Mouse (Mus musculus) midbrain, embryonic 13.5 days (tissue): ENCODE results near the gene Tmem82. TPM values are rescaled to one million over a fixed set of nuclear protein-coding genes. Genes with fewer than 3 reads are reported as not detected.

Experiments
- ATAC-seq: fragments of 200-750 bp; cut with Nextera tagmentation; 2 replicates; pipeline ENCODE4 v1.8.0; 2017; ENCODE audit warnings: mild to moderate bottlenecking, moderate TSS enrichment, moderate library complexity
- H3K27ac ChIP-seq: fragments of 300-500 bp; sonication (generic); 2 replicates; pipeline ENCODE4 v1.5.1; 2015; ENCODE audit warnings: inconsistent platforms, mild to moderate bottlenecking, moderate library complexity
- H3K27me3 ChIP-seq: fragments of 300-500 bp; sonication (generic); 2 replicates; pipeline ENCODE4 v1.6.1; 2015; ENCODE audit warnings: mild to moderate bottlenecking, inconsistent platforms
- H3K36me3 ChIP-seq: fragments of 300-500 bp; sonication (generic); 2 replicates; pipeline ENCODE4 v1.6.1; 2015; ENCODE audit warnings: mild to moderate bottlenecking, inconsistent platforms
- H3K4me1 ChIP-seq: fragments of 300-500 bp; sonication (generic); replicated peaks from 2 replicates; pipeline ENCODE4 v1.6.1; 2015; ENCODE audit warnings: inconsistent platforms
- H3K4me2 ChIP-seq: fragments of 300-500 bp; sonication (generic); replicated peaks from 2 replicates; pipeline ENCODE4 v1.6.1; 2015; ENCODE audit warnings: moderate library complexity, mild to moderate bottlenecking, inconsistent platforms
- H3K4me3 ChIP-seq: fragments of 300-500 bp; sonication (generic); replicated peaks from 2 replicates; pipeline ENCODE4 v1.5.1; 2015; ENCODE audit warnings: mild to moderate bottlenecking, inconsistent platforms
- H3K9ac ChIP-seq: fragments of 300-500 bp; sonication (generic); replicated peaks from 2 replicates; pipeline ENCODE4 v1.6.1; 2015; ENCODE audit warnings: mild to moderate bottlenecking, inconsistent platforms
- H3K9me3 ChIP-seq: fragments of 300-500 bp; sonication (generic); 2 replicates; pipeline ENCODE4 v1.6.1; 2016; ENCODE audit warnings: mild to moderate bottlenecking, inconsistent platforms
- WGBS: fragments of 180-500 bp; shearing (Covaris S2); methylation state at CpG from one replicate; pipeline ENCODE4 v1.1.7; 2015; 5-methylcytosine and 5-hydroxymethylcytosine counted together
- polyA plus RNA-seq: library from polyadenylated mRNA; unstranded; fragments of >200 nt; fragmentation: Nextera tagmentation; extraction: Ambion mirVana; gene quantifications from 2 replicates; pipeline ENCODE4 v1.2.1, GENCODE M21; 2015

Gene Tmem82
- polyA plus RNA-seq, result 0.10 and 0.27 TPM in 2 replicates

- Histone ChIP-seq H3K4me1 (peaks cover 11% of the 10 kb centered on the region), H3K4me2 (peak within 1 kb of the TSS; percentile 46), H3K36me3 (no peaks in the 10 kb centered on the region), H3K9ac (no peak within 1 kb of the TSS), H3K9me3 (no peaks in the 10 kb centered on the region), H3K4me3 (peak within 1 kb of the TSS; percentile 11; the same call in 1 of the 2 replicates), H3K27ac (no peak within 1 kb of the TSS), H3K27me3 (0 out of 2 replicates have a peak, but pooled peaks cover 12% of the 10 kb centered on the region)
- WGBS, result 29% methylated on average over 20 of the region's 20 CpGs
- peak; percentile 39; the same call in 1 of the 2 replicates for ATAC-seq
These were observed at the start of gene Tmem82 for GRCm38 (mm10) chr4:141618565-141619243. Gene Tmem82 (minus strand): TSS chr4:141618633.

GRCm38 (mm10) chr4:141664799-141665198 lies 46.4 kb upstream of the Tmem82 start, which contains the start of gene Plekhm2:
Gene Plekhm2 (minus strand): TSS chr4:141664899.
- Histone ChIP-seq H3K4me1 (peaks cover 24% of the 10 kb centered on the region), H3K36me3 (peaks cover 10% of the 10 kb centered on the region), H3K9me3 (no peaks in the 10 kb centered on the region), H3K27me3 (no peaks in the 10 kb centered on the region), H3K4me3 (peak within 1 kb of the TSS; percentile 87), H3K9ac (peak within 1 kb of the TSS; percentile 94), H3K4me2 (peak within 1 kb of the TSS; percentile 92), H3K27ac (peak within 1 kb of the TSS; percentile 74)
- WGBS, result 76% methylated on average over 8 of the region's 8 CpGs
- 0 out of 2 replicates have a peak, but pooled peaks have one; percentile 2 for ATAC-seq

- Histone ChIP-seq H3K36me3 (peaks cover 15% of the 10 kb centered on the region), H3K9ac (peak overlapping the region; percentile 94), H3K27me3 (no peaks in the 10 kb centered on the region), H3K27ac (peak overlapping the region; percentile 74), H3K4me1 (peaks cover 24% of the 10 kb centered on the region), H3K4me3 (peak overlapping the region; percentile 87), H3K9me3 (no peaks in the 10 kb centered on the region), H3K4me2 (peak overlapping the region; percentile 92)
- ATAC-seq, result peak; percentile 84
- WGBS, result under 1% methylated on average over 60 of the region's 60 CpGs
These were observed 45.7 kb upstream of the Tmem82 start for GRCm38 (mm10) chr4:141664011-141664745.

GRCm38 (mm10) chr4:141663122-141663931 lies 44.9 kb upstream of the Tmem82 start:
- peak; percentile 35 for ATAC-seq
- Histone ChIP-seq H3K36me3 (peaks cover 17% of the 10 kb centered on the region), H3K27me3 (no peaks in the 10 kb centered on the region), H3K4me2 (peak overlapping the region; percentile 92), H3K9ac (peak overlapping the region; percentile 94), H3K27ac (peak overlapping the region; percentile 74), H3K4me1 (peaks cover 26% of the 10 kb centered on the region), H3K4me3 (peak overlapping the region; percentile 87), H3K9me3 (no peaks in the 10 kb centered on the region)
- WGBS, result 4% methylated on average over 47 of the region's 47 CpGs

- Histone ChIP-seq H3K9ac (no peak overlapping the region), H3K27me3 (no peaks in the 10 kb centered on the region), H3K4me1 (peaks cover 34% of the 10 kb centered on the region), H3K4me2 (no peak overlapping the region), H3K9me3 (no peaks in the 10 kb centered on the region), H3K27ac (no peak overlapping the region), H3K36me3 (peaks cover 27% of the 10 kb centered on the region), H3K4me3 (no peak overlapping the region)
- no peak for ATAC-seq
- 82% methylated on average over 11 of the region's 11 CpGs for WGBS
These were observed 42.5 kb upstream of the Tmem82 start for GRCm38 (mm10) chr4:141660884-141661283.

- Histone ChIP-seq H3K27ac (no peak overlapping the region), H3K9me3 (no peaks in the 10 kb centered on the region), H3K4me3 (no peak overlapping the region), H3K36me3 (peaks cover 29% of the 10 kb centered on the region), H3K9ac (no peak overlapping the region), H3K27me3 (no peaks in the 10 kb centered on the region), H3K4me2 (no peak overlapping the region), H3K4me1 (peaks cover 30% of the 10 kb centered on the region)
- ATAC-seq, result no peak
- WGBS, result 75% methylated on average over 4 of the region's 4 CpGs
These were observed 41.3 kb upstream of the Tmem82 start for GRCm38 (mm10) chr4:141659739-141660138.

- no peak overlapping the region for H3K4me3 ChIP-seq
- peaks cover 32% of the 10 kb centered on the region for H3K36me3 ChIP-seq
- no peaks in the 10 kb centered on the region for H3K27me3 ChIP-seq
- no peak overlapping the region for H3K9ac ChIP-seq
- no peak for ATAC-seq
- H3K4me1 ChIP-seq, result peaks cover 28% of the 10 kb centered on the region
- 93% methylated on average over 6 of the region's 6 CpGs for WGBS
- no peaks in the 10 kb centered on the region for H3K9me3 ChIP-seq
- no peak overlapping the region for H3K4me2 ChIP-seq
- H3K27ac ChIP-seq, result no peak overlapping the region
These were observed 40.5 kb upstream of the Tmem82 start for GRCm38 (mm10) chr4:141658846-141659484.

GRCm38 (mm10) chr4:141656932-141657331 lies 38.5 kb upstream of the Tmem82 start:
- 78% methylated on average over 8 of the region's 8 CpGs for WGBS
- H3K27ac ChIP-seq, result no peak overlapping the region
- no peak overlapping the region for H3K9ac ChIP-seq

GRCm38 (mm10) chr4:141655908-141656608 lies 37.6 kb upstream of the Tmem82 start:
- H3K9me3 ChIP-seq, result no peaks in the 10 kb centered on the region
- peaks cover 17% of the 10 kb centered on the region; the same call in 1 of the 2 replicates for H3K4me1 ChIP-seq
- H3K36me3 ChIP-seq, result peaks cover 44% of the 10 kb centered on the region
- no peak overlapping the region for H3K4me2 ChIP-seq
- H3K27ac ChIP-seq, result no peak overlapping the region
- no peak overlapping the region for H3K4me3 ChIP-seq
- no peak overlapping the region for H3K9ac ChIP-seq
- 86% methylated on average over 12 of the region's 12 CpGs for WGBS
- no peak for ATAC-seq
- H3K27me3 ChIP-seq, result no peaks in the 10 kb centered on the region

More at GRCm38 (mm10) chr4:141656932-141657331, 38.5 kb upstream of the Tmem82 start:
- H3K4me1 ChIP-seq, result peaks cover 20% of the 10 kb centered on the region; the same call in 1 of the 2 replicates
- no peak for ATAC-seq
- H3K4me2 ChIP-seq, result no peak overlapping the region
- no peaks in the 10 kb centered on the region for H3K27me3 ChIP-seq
- H3K36me3 ChIP-seq, result peaks cover 42% of the 10 kb centered on the region
- no peak overlapping the region for H3K4me3 ChIP-seq
- no peaks in the 10 kb centered on the region for H3K9me3 ChIP-seq

GRCm38 (mm10) chr4:141654509-141654908 lies 36.1 kb upstream of the Tmem82 start:
- Histone ChIP-seq H3K4me3 (no peak overlapping the region), H3K9me3 (no peaks in the 10 kb centered on the region), H3K27me3 (no peaks in the 10 kb centered on the region), H3K9ac (no peak overlapping the region), H3K4me1 (peaks cover 18% of the 10 kb centered on the region; the same call in 1 of the 2 replicates), H3K4me2 (no peak overlapping the region), H3K27ac (0 out of 2 replicates have a peak overlapping the region, but pooled peaks have one; percentile 17), H3K36me3 (peaks cover 32% of the 10 kb centered on the region)
- no peak for ATAC-seq
- 93% methylated on average over 6 of the region's 6 CpGs for WGBS
